ENCODE assay signal across 28 mouse cellular contexts in genomic region chr6:104080581-104080980, GRCm38 (mm10).
DNase-seq lines count a peak whose midpoint lies in the region; ATAC-seq and TF ChIP-seq lines count a peak whose summit lies in the region.
"Had no signal": no experiment of that assay in that cellular context is flagged by ENCODE, and none has a peak within 500 bp of the region (broad histone marks: within the 10 kb centered on the region; RNA-seq: fewer than 3 reads in every experiment).

No protein-coding gene starts in this region.

- no peak overlapping the region for H3K4me3 ChIP-seq in forebrain, embryonic 16.5 days (replicated peaks; ENCODE audit: low read length)
- H3K4me3 ChIP-seq in forebrain, postnatal 0 days (ENCODE audit: low read depth, low read length): no peak overlapping the region
- no peak overlapping the region for H3K4me3 ChIP-seq in lung, embryonic 15.5 days
- H3K4me3 ChIP-seq in lung, postnatal 0 days (ENCODE audit: low read depth, low read length): no peak overlapping the region
- H3K4me3 ChIP-seq: embryonic facial prominence, embryonic 13.5 days; erythroblast, embryonic 14.5 days; hindbrain, embryonic 10.5 days; limb, embryonic 12.5 days; liver, embryonic 15.5 days had no signal

- peak; percentile 40; the same call in 1 of the 2 replicates for ATAC-seq in forebrain, embryonic 16.5 days
- ATAC-seq in forebrain, postnatal 0 days: no peak
- ATAC-seq in lung, embryonic 15.5 days (ENCODE audit: borderline replicate concordance, extremely low read depth, low FRiP score, low TSS enrichment): 0 out of 2 replicates have a peak, but pooled peaks have one; percentile 23
- no peak for ATAC-seq in lung, postnatal 0 days
- ATAC-seq: intestine, postnatal 0 days; Patski had no signal

- no peaks in the 10 kb centered on the region for H3K27me3 ChIP-seq in forebrain, embryonic 16.5 days (replicated peaks; ENCODE audit: control insufficient read depth, insufficient read depth, low read length)
- no peaks in the 10 kb centered on the region for H3K27me3 ChIP-seq in forebrain, postnatal 0 days (ENCODE audit: insufficient read depth, low read length)
- no peaks in the 10 kb centered on the region for H3K27me3 ChIP-seq in lung, embryonic 15.5 days
- no peaks in the 10 kb centered on the region for H3K27me3 ChIP-seq in lung, postnatal 0 days (replicated peaks; ENCODE audit: insufficient read depth, low read length)
- H3K27me3 ChIP-seq: embryonic facial prominence, embryonic 13.5 days; limb, embryonic 12.5 days; liver, embryonic 15.5 days; Patski had no signal

- DNase-seq in cerebellum, postnatal 14 days: peak; percentile 8 to 31
- DNase-seq in cerebellum, adult 9-10 months: no peak
- no peak for DNase-seq in forebrain, postnatal 0 days
- DNase-seq in lung, postnatal 0 days (ENCODE audit: low spot score): no peak
- no peak for DNase-seq in Muller cell, postnatal 12 days (ENCODE audit: inconsistent ontology term)
- DNase-seq: adrenal gland, postnatal 14 days; cerebellum, adult 11-12 months; cerebellum, postnatal 36 days; gastrocnemius, postnatal 14 days; heart, postnatal 14 days; kidney, adult 9 months; kidney, postnatal 10 days; layer of hippocampus, adult 9-11 months; midbrain, embryonic 14.5 days; right cerebral cortex, postnatal 4 days; thymus, adult 18-20 months; thymus, postnatal 25 days had no signal

- H3K4me1 ChIP-seq in forebrain, embryonic 16.5 days (replicated peaks; ENCODE audit: control insufficient read depth, insufficient read depth, low read length): peaks cover 3% of the 10 kb centered on the region; the same call in 1 of the 2 replicates
- no peaks in the 10 kb centered on the region for H3K4me1 ChIP-seq in forebrain, postnatal 0 days (ENCODE audit: insufficient read depth)
- no peaks in the 10 kb centered on the region for H3K4me1 ChIP-seq in lung, embryonic 15.5 days
- H3K4me1 ChIP-seq in lung, postnatal 0 days (ENCODE audit: insufficient read depth, low read depth, low read length): no peaks in the 10 kb centered on the region
- H3K4me1 ChIP-seq: hindbrain, embryonic 10.5 days; limb, embryonic 12.5 days; liver, embryonic 15.5 days had no signal

- no peak overlapping the region for H3K9ac ChIP-seq in forebrain, embryonic 16.5 days (replicated peaks; ENCODE audit: low read depth, low read length)
- H3K9ac ChIP-seq in forebrain, postnatal 0 days: no peak overlapping the region
- no peak overlapping the region for H3K9ac ChIP-seq in lung, embryonic 15.5 days
- H3K9ac ChIP-seq in lung, postnatal 0 days (replicated peaks; ENCODE audit: low read depth): no peak overlapping the region
- H3K9ac ChIP-seq: embryonic facial prominence, embryonic 13.5 days; limb, embryonic 12.5 days; liver, embryonic 15.5 days had no signal

- no peaks in the 10 kb centered on the region for H3K36me3 ChIP-seq in forebrain, embryonic 16.5 days (ENCODE audit: control insufficient read depth, insufficient read depth)
- H3K36me3 ChIP-seq in forebrain, postnatal 0 days (ENCODE audit: insufficient read depth): no peaks in the 10 kb centered on the region
- no peaks in the 10 kb centered on the region for H3K36me3 ChIP-seq in lung, embryonic 15.5 days
- H3K36me3 ChIP-seq in lung, postnatal 0 days (ENCODE audit: insufficient read depth, low read length): no peaks in the 10 kb centered on the region
- H3K36me3 ChIP-seq: embryonic facial prominence, embryonic 13.5 days; G1E; hindbrain, embryonic 10.5 days; limb, embryonic 12.5 days; liver, embryonic 15.5 days had no signal

- TF ChIP-seq EP300 in lung, postnatal 0 days (IDR thresholded peaks at IDR 0.05): no peak

- TF ChIP-seq CTCF in forebrain, postnatal 0 days (IDR thresholded peaks at IDR 0.05; ENCODE audit: low read depth): no peak
- no peak for TF ChIP-seq CTCF in lung, postnatal 0 days (IDR thresholded peaks at IDR 0.05)

- no peak overlapping the region for H3K27ac ChIP-seq in forebrain, embryonic 16.5 days (ENCODE audit: low read length)
- H3K27ac ChIP-seq in forebrain, postnatal 0 days (ENCODE audit: low read depth, low read length): no peak overlapping the region
- no peak overlapping the region for H3K27ac ChIP-seq in lung, embryonic 15.5 days
- no peak overlapping the region for H3K27ac ChIP-seq in lung, postnatal 0 days (ENCODE audit: low read length)
- H3K27ac ChIP-seq: embryonic facial prominence, embryonic 13.5 days; hindbrain, embryonic 10.5 days; limb, embryonic 12.5 days; liver, embryonic 15.5 days; stomach, postnatal 0 days had no signal

- no peaks in the 10 kb centered on the region for H3K9me3 ChIP-seq in forebrain, embryonic 16.5 days (ENCODE audit: control insufficient read depth, low read length)
- H3K9me3 ChIP-seq in forebrain, postnatal 0 days (ENCODE audit: low read length): no peaks in the 10 kb centered on the region
- H3K9me3 ChIP-seq in lung, embryonic 15.5 days: no peaks in the 10 kb centered on the region
- H3K9me3 ChIP-seq in lung, postnatal 0 days (ENCODE audit: low read length): no peaks in the 10 kb centered on the region
- H3K9me3 ChIP-seq: embryonic facial prominence, embryonic 13.5 days; hindbrain, embryonic 10.5 days; limb, embryonic 12.5 days; liver, embryonic 15.5 days had no signal

- H3K4me2 ChIP-seq in forebrain, embryonic 16.5 days (ENCODE audit: low read length): no peak overlapping the region
- no peak overlapping the region for H3K4me2 ChIP-seq in forebrain, postnatal 0 days (ENCODE audit: low read depth)
- H3K4me2 ChIP-seq in lung, embryonic 15.5 days: no peak overlapping the region
- H3K4me2 ChIP-seq in lung, postnatal 0 days (replicated peaks; ENCODE audit: low read depth, low read length): no peak overlapping the region
- H3K4me2 ChIP-seq: embryonic facial prominence, embryonic 13.5 days; limb, embryonic 12.5 days; liver, embryonic 15.5 days had no signal

- 44% methylated on average over 3 of the region's 3 CpGs for WGBS in forebrain, embryonic 16.5 days
- WGBS in forebrain, postnatal 0 days: 43% methylated on average over 3 of the region's 3 CpGs
- WGBS in lung, embryonic 15.5 days: 56% methylated on average over 3 of the region's 3 CpGs
- 64% methylated on average over 3 of the region's 3 CpGs for WGBS in lung, postnatal 0 days

Comparison
In these comparisons a context has a peak if more than half of its experiments do, and no peak if none do; other contexts are left out.
1. DNase-seq: peak in cerebellum, postnatal 14 days (2 of 2); none in cerebellum, adult 9-10 months (single experiment), forebrain, postnatal 0 days (single experiment), lung, postnatal 0 days (single experiment) and Muller cell, postnatal 12 days (single experiment).
2. ATAC-seq: peak in forebrain, embryonic 16.5 days (single experiment) and lung, embryonic 15.5 days (single experiment); none in forebrain, postnatal 0 days (single experiment) and lung, postnatal 0 days (single experiment).